Mouse (Mus musculus) liver, adult 2 months (tissue): Measurements from ENCODE around the gene Tmc7. TPM values are rescaled to one million over a fixed set of nuclear protein-coding genes. Genes with fewer than 3 reads are reported as not detected.
A peak's percentile ranks its signal among the peaks of the same experiment; 100 is the strongest.

Experiments
- DNase-seq: peaks from one replicate; pipeline ENCODE4 v3.0.0-alpha.2; 2011; ENCODE audit warnings: low read depth, low spot score; ENCODE audit errors: extremely low read depth
- H3K27ac ChIP-seq: fragments of 200-500 bp; replicated peaks from 2 replicates; pipeline ENCODE4 v1.5.1; 2012; ENCODE audit warnings: low read depth, mild to moderate bottlenecking, control low read depth, inconsistent platforms, low read length; ENCODE audit not compliant: insufficient read depth
- H3K27me3 ChIP-seq: fragments of 200-500 bp; 2 replicates; pipeline ENCODE4 v1.6.1; 2012; ENCODE audit warnings: mild to moderate bottlenecking, moderate library complexity, low read length, inconsistent platforms; ENCODE audit not compliant: control insufficient read depth, insufficient read depth
- H3K36me3 ChIP-seq: fragments of 200-500 bp; 2 replicates; pipeline ENCODE4 v1.6.1; 2012; ENCODE audit warnings: low read length, inconsistent platforms; ENCODE audit not compliant: control insufficient read depth, insufficient read depth
- H3K4me1 ChIP-seq: fragments of 200-500 bp; 2 replicates; pipeline ENCODE4 v1.6.1; 2011; ENCODE audit warnings: low read length; ENCODE audit not compliant: control insufficient read depth, insufficient read depth
- H3K4me3 ChIP-seq: fragments of 200-500 bp; 2 replicates; pipeline ENCODE4 v1.5.1; 2011; ENCODE audit warnings: low read depth, mild to moderate bottlenecking, control low read depth, low read length, moderate library complexity; ENCODE audit not compliant: insufficient read depth
- H3K79me2 ChIP-seq: fragments of 200-500 bp; 2 replicates; pipeline ENCODE4 v1.6.1; 2012; ENCODE audit warnings: inconsistent platforms, mild to moderate bottlenecking, low read length, moderate library complexity; ENCODE audit not compliant: control insufficient read depth, insufficient read depth
- H3K9ac ChIP-seq: fragments of 200-500 bp; 2 replicates; pipeline ENCODE4 v1.6.1; 2012; ENCODE audit warnings: low read depth, mild to moderate bottlenecking, control low read depth, inconsistent platforms, low read length
- CTCF ChIP-seq: fragments of 200-500 bp; IDR thresholded peaks from 2 replicates; pipeline ENCODE4 v1.5.1; 2011; ENCODE audit warnings: low read depth, low read length, control low read depth
- POLR2A ChIP-seq: fragments of 200-500 bp; IDR thresholded peaks from 2 replicates; pipeline ENCODE4 v1.6.1; 2011; ENCODE audit warnings: low read length, control low read depth; ENCODE audit not compliant: insufficient read depth; ENCODE audit errors: extremely low read depth
- WGBS: fragments of 180-500 bp; shearing (Covaris S2); methylation state at CpG from one replicate; pipeline ENCODE4 v1.1.7; 2018; 5-methylcytosine and 5-hydroxymethylcytosine counted together
- polyA plus RNA-seq: library from polyadenylated mRNA; depleted of rRNA; stranded (reverse); fragments of >200 nt; gene quantifications from 2 replicates; pipeline ENCODE4 v1.2.3, GENCODE M21; 2012
- total RNA-seq: library from RNA; depleted of rRNA; stranded (reverse); fragments of >200 nt; gene quantifications from 2 replicates; pipeline ENCODE4 v1.2.3, GENCODE M21; 2014

The Tmc7 gene
- total and polyA plus RNA-seq, 2 experiments = 0.33 to 1.9 TPM

DNA sequence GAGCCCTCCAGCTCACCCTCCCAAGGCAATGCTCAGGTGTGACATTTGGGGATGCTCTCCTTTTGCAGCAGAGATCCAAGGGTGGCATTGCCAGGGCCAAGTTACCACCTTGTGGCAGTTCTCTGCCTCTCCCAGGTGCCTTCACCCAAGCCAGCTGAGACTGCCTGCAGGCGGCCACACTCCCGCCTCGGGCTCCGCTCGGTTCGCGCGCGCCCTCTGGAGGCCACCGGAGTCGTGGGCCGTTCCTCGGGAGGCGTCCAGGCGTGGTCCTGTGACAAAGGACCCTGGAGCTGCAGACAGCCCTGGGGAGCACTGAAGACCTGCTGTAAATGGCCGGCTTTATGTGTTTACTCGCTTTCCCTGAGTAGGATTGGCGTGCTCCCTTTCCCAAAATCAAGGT is 65.8 kb downstream of the Tmc7 start:
- 2% methylated on average over 18 of the region's 18 CpGs for WGBS
- H3K4me1 ChIP-seq = no peaks in the 10 kb centered on the region
- no peak overlapping the region for H3K4me3 ChIP-seq
- TF ChIP-seq POLR2A (no peak), CTCF (peak; percentile 89)
- DNase-seq = peak; percentile 10
- no peak overlapping the region for H3K27ac ChIP-seq
- no peaks in the 10 kb centered on the region for H3K79me2 ChIP-seq
- no peaks in the 10 kb centered on the region for H3K36me3 ChIP-seq
- H3K27me3 ChIP-seq = no peaks in the 10 kb centered on the region
- H3K9ac ChIP-seq = no peak overlapping the region

DNA sequence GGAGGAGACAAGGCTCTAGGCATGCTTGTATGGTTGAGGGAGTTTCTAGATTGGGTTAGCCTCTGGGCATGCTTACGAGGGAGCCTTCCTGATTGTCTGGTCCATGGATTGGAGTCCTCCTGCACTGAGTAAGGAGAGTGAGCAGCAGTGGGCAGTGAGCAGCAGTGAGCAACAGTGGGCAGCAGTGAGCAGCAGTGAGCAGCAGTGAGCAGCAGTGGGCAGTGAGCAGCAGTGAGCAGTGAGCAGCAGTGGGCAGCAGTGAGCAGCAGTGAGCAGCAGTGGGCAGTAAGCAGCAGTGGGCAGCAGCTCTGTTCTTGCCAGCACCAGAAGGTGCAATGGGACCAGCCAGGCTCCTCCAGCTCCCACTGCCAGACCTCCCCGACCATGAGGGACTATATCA is 66.7 kb downstream of the Tmc7 start:
- peak; percentile 17 for DNase-seq
- H3K27ac ChIP-seq = no peak overlapping the region
- no peak overlapping the region for H3K9ac ChIP-seq
- 62% methylated on average over 2 of the region's 2 CpGs for WGBS
- H3K27me3 ChIP-seq = no peaks in the 10 kb centered on the region
- no peak overlapping the region for H3K4me3 ChIP-seq
- H3K36me3 ChIP-seq = no peaks in the 10 kb centered on the region
- no peaks in the 10 kb centered on the region for H3K79me2 ChIP-seq
- TF ChIP-seq POLR2A = no peak
- peak; percentile 69 for TF ChIP-seq CTCF
- H3K4me1 ChIP-seq = no peaks in the 10 kb centered on the region

DNA sequence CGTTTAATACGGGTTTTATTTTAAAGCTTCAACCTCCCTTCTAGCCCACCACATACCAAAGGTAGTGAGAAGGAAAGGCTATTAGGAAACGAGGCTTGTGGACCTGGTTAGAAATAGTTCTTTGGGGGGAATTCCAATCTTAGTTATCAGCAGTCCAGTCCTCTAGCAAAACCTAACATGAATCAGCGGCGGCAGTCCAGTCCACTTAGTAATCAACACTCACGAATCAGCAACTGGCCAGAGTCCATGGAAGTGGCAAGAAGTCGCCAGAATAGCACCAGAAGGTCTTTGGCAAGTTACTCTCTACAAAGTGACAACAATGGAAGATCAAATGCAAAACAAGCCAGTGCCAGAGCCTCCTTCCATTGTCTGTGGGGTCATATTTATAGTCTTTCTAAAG is 76.0 kb downstream of the Tmc7 start:
- Histone ChIP-seq H3K4me3 (no peak overlapping the region), H3K9ac (no peak overlapping the region), H3K36me3 (no peaks in the 10 kb centered on the region), H3K27ac (no peak overlapping the region), H3K4me1 (no peaks in the 10 kb centered on the region), H3K27me3 (no peaks in the 10 kb centered on the region), H3K79me2 (no peaks in the 10 kb centered on the region)
- TF ChIP-seq POLR2A (no peak), CTCF (no peak)
- 71% methylated on average over 7 of the region's 7 CpGs for WGBS
- DNase-seq = no peak

DNA sequence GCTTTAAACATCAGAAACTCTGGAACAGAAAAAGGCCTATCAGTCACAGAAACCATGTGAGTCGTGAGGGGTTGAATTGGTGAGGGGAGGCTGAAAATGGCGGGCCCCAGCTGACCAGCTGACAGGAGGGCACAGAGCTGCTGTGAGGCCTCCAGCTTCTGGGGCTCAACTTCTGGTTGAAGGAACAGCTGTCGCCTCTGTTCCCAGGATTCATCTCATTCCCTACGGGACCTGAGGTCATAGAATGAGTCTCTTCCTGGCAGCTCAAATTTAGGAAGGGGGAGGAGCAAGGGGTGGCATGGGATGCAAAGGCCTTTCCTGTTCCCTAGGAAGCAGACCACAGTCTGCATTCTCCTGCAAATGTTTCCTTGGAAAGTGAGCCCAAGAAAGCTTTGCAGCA is 80.7 kb downstream of the Tmc7 start:
- Histone ChIP-seq H3K79me2 (no peaks in the 10 kb centered on the region), H3K4me3 (no peak overlapping the region), H3K4me1 (no peaks in the 10 kb centered on the region), H3K9ac (no peak overlapping the region), H3K27ac (no peak overlapping the region), H3K27me3 (no peaks in the 10 kb centered on the region), H3K36me3 (no peaks in the 10 kb centered on the region)
- TF ChIP-seq POLR2A = no peak
- TF ChIP-seq CTCF = no peak
- no peak for DNase-seq
- 90% methylated on average over 4 of the region's 4 CpGs for WGBS

DNA sequence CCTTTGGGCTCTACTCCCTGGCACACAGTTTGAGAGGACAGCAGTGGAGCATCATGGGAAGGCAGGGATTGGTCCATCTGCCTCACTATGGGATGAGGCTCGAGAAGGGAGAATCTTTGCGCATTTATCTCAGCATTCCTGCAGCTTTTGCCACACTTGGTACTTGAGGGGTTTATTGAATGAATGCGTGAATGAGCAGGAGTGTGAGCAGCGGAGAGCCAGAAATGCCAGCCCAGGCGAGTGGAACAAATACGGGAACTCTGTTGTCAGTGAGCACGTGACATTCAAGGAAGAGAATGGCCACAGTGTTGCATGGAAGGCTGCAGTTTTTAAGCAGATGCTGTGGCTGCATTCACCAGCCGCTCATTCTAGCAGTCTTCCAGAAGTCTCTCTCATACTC is 82.2 kb downstream of the Tmc7 start:
- no peak for DNase-seq
- no peaks in the 10 kb centered on the region for H3K36me3 ChIP-seq
- no peak overlapping the region for H3K27ac ChIP-seq
- H3K9ac ChIP-seq = no peak overlapping the region
- H3K4me1 ChIP-seq = no peaks in the 10 kb centered on the region
- H3K27me3 ChIP-seq = no peaks in the 10 kb centered on the region
- no peak overlapping the region for H3K4me3 ChIP-seq
- H3K79me2 ChIP-seq = no peaks in the 10 kb centered on the region
- WGBS = 87% methylated on average over 8 of the region's 8 CpGs
- TF ChIP-seq POLR2A (no peak), CTCF (no peak)

DNA sequence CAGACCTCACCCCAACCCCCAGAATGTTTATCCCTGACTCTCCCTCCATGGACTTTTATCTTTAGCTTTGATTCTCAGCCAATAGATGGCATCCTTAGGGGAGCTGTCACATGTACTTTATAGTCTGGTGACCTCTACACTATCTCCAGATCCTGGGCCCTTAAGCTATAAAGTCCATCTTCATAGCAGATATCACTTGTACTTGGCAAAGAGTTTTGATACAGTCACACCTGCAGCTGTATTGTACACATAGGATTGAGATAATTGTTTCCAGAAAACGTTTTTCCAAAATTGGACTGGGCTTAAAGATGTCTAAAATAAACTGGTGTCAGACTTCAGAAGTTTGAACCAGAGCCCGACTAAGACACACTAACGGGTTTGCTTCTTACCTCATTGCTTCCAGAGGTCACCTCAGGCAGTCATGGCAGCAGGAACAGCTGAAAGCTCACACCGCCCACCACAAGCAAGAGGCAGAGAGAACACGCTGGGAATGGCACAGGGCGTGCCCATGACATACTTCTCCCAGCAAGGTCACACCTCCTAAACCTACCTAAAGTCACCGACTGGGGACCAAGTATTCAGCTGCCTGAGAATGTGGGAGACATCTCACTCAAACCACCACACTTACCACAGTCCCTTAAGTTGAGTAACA is 84.6 kb downstream of the Tmc7 start:
- 73% methylated on average over 7 of the region's 7 CpGs for WGBS
- no peak for TF ChIP-seq CTCF
- no peak for TF ChIP-seq POLR2A
- Histone ChIP-seq H3K36me3 (no peaks in the 10 kb centered on the region), H3K9ac (no peak overlapping the region), H3K4me1 (no peaks in the 10 kb centered on the region), H3K4me3 (no peak overlapping the region), H3K27me3 (no peaks in the 10 kb centered on the region), H3K27ac (no peak overlapping the region), H3K79me2 (no peaks in the 10 kb centered on the region)
- no peak for DNase-seq
